Mouse (Mus musculus) embryonic stem cell, embryonic (primary cell): ENCODE data around the gene Wnt8b.

Source experiments
- CTCF ChIA-PET, 4 experiments: fragments of 300-600 bp in 2 of 4; fragments of 350-600 bp in 2 of 4; sonication (Branson Sonifier 250); formaldehyde crosslinking; loops; one replicate each; lab custom pipeline; 2022; ENCODE audit warnings: inconsistent platforms in 2 of 4; lab: Charles Lee
- POLR2A ChIA-PET, 4 experiments: fragments of 300-600 bp in 2 of 4; fragments of 350-600 bp in 2 of 4; sonication (Branson Sonifier 250); formaldehyde crosslinking; loops; one replicate each; lab custom pipeline; 2022; ENCODE audit warnings: antibody characterized with exemption in 4 of 4, inconsistent platforms in 1 of 4; lab: Charles Lee

Wnt8b gene

DNA sequence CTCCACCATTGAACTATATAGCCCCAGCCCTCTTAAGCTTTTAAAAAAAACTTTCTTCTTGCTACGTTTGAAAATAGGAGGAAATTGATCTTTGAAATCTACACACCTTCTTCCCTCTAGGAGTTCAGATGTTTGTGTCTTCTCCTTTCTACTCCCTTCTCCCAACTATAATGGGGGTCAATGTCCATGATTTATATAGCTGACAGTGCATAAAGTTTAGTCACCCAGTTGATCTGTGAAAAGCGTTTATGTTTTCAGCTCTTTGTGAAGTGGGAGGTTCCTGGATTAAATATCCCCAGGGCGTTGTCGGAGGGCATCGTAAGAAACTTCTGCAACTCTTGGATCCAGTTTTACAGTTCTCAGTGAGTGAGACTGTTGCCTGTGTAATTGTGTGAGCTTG, 7.0 kb downstream of the Wnt8b start:
- CTCF ChIA-PET: interaction anchor here (0.5 to 2.9 kb wide), 12 partner anchors 12 to 1152 kb away, joined by 3 to 11 read pairs (median 4); no protein-coding TSS in a partner anchor
- POLR2A ChIA-PET: interaction anchor here (0.6 to 1.3 kb wide), 8 partner anchors 11 to 1678 kb away, joined by 3 to 6 read pairs (median 3); partner anchors contain the start of gene Sec31b (in 1 of the 4)

GRCm38 (mm10) chr19:44501925-44502324, 8.7 kb downstream of the Wnt8b start:
- POLR2A ChIA-PET: interaction anchor here in 2 of 4 experiments (0.6 to 1.2 kb wide), 2 partner anchors 17 to 22 kb away, joined by 4 to 7 read pairs; no protein-coding TSS in a partner anchor
- CTCF ChIA-PET: interaction anchor here in 3 of 4 experiments (0.5 to 1.2 kb wide), 4 partner anchors 11 to 17 kb away, joined by 3 read pairs; no protein-coding TSS in a partner anchor

DNA sequence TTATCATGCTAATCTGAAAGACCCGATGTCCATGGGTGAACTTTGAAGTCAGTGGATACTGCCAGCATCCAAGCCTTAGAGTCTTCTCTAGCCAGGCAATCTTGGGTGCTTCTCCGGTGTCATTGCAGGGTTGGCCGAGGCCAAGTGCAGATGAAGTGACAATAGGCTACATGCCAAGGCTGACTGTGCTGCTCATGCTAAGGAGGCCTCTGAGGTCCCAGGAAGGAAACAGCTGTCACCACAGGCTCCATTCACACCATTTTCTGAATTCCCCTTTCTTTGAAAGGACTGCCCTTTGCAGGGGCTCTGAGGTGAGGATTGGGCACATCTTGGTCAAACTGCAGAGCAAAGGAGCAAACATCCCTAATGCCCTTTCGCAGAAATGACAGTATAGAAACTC, 9.5 kb downstream of the Wnt8b start:
- POLR2A ChIA-PET: no interaction called here

GRCm38 (mm10) chr19:44510534-44511175, 17.4 kb downstream of the Wnt8b start:
- ChIA-PET POLR2A (interaction anchor here in 2 of 4 experiments (0.6 to 1.7 kb wide), 13 partner anchors 8 to 1160 kb away, joined by 3 to 9 read pairs (median 3); partner anchors contain the start of gene Hif1an (in 1 of the 2)), CTCF (interaction anchor here in 3 of 4 experiments (0.6 to 2.4 kb wide), 9 partner anchors 8 to 521 kb away, joined by 3 to 9 read pairs (median 4); no protein-coding TSS in a partner anchor)

More for the DNA sequence above, 9.5 kb downstream of the Wnt8b start:
- CTCF ChIA-PET: no interaction called here

- POLR2A ChIA-PET: interaction anchor here in 3 of 4 experiments (0.6 to 1.7 kb wide), 13 partner anchors 7 to 817 kb away, joined by 3 to 9 read pairs (median 3); partner anchors contain the start of genes Hif1an (in 1 of the 3) and Kazald1 (in 1 of the 3)
- CTCF ChIA-PET: interaction anchor here (0.6 to 2.4 kb wide), 12 partner anchors 7 to 520 kb away, joined by 3 to 9 read pairs (median 4); no protein-coding TSS in a partner anchor
These were observed 18.4 kb downstream of the Wnt8b start for GRCm38 (mm10) chr19:44511451-44512231.

DNA sequence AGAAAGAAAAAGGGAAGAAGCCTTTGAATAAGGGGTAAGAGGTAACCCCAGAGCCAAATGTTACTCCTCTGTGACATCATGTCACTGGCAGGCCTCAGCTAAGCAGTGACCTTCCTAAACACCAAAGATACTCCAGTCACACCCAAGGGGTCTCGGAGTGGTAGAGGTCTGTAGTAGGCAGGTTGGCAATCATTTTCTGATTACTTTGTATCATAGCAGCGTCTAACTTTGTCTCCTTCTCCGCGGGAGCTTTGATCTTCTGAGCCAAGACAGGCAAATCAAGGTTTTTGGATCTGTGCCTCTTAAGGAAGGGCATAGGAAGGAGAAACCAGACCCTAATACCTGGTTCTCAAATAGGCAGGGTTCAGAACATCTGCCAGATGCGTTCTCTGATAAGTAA, 19.3 kb downstream of the Wnt8b start:
- ChIA-PET POLR2A (interaction anchor here in 3 of 4 experiments (0.6 to 1.4 kb wide), 5 partner anchors 12 to 325 kb away, joined by 3 to 5 read pairs (median 4); partner anchors contain the start of gene Ndufb8 (in 1 of the 3)), CTCF (interaction anchor here in 2 of 4 experiments (0.9 to 2.4 kb wide), 7 partner anchors 10 to 38 kb away, joined by 3 to 9 read pairs (median 3); no protein-coding TSS in a partner anchor)

DNA sequence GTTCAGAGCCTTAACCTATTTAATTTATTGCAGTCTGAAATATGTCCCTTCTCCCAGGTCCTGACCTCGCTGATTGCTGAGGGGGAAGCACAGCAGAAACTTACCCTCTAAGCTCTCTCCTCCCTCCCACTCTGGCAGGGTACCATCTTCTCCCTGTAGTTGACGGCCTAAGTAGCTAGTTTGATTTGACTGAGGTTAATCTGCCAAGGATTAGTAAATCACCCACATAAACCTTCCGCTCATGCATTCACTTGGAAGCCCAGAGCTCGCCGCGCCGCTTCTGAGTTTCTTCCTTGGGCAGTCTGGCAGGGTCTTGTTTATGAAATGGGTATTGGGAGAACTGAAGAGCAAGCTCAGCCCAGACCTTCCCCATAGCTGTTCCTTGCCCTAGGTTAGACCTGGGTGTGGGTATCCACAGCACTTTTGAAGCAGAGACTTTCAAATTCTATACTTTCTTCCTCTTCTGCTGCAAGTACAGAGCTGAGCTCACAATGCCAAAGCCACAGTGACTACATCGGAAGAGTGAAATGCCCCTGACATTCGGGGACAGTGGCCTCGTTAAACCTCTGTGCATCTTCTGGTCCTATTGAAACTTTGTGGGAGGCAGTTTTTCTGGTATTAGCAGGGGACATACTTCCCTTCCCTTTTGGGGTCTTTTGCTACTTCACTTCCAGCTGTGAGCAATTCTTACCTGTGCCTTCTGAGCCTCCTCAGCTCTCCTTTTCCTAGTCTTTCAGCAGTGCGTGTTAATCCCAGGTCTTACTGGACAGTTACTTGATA, 20.0 kb downstream of the Wnt8b start:
- CTCF ChIA-PET: interaction anchor here in 2 of 4 experiments (0.6 to 1.7 kb wide), 6 partner anchors 11 to 1116 kb away, joined by 3 to 6 read pairs (median 4); no protein-coding TSS in a partner anchor
- POLR2A ChIA-PET: interaction anchor here in 3 of 4 experiments (0.6 to 1.4 kb wide), 5 partner anchors 11 to 326 kb away, joined by 3 to 5 read pairs (median 4); partner anchors contain the start of gene Ndufb8 (in 1 of the 3)

- ChIA-PET CTCF (interaction anchor here in 3 of 4 experiments (0.6 to 1.4 kb wide), 5 partner anchors 30 to 1115 kb away, joined by 3 to 5 read pairs (median 4); no protein-coding TSS in a partner anchor), POLR2A (interaction anchor here in 2 of 4 experiments (1.0 to 1.4 kb wide), 3 partner anchors 27 to 264 kb away, joined by 3 to 4 read pairs (median 3); partner anchors contain the start of gene Ndufb8 (in 1 of the 2))
These were observed 20.7 kb downstream of the Wnt8b start for GRCm38 (mm10) chr19:44513921-44514482.

- ChIA-PET POLR2A (interaction anchor here in 3 of 4 experiments (0.6 to 1.1 kb wide), 4 partner anchors 28 to 1788 kb away, joined by 3 to 4 read pairs (median 4); partner anchors contain the start of gene Mrpl43 (in 1 of the 3)), CTCF (interaction anchor here in 2 of 4 experiments (0.6 to 1.4 kb wide), 3 partner anchors 30 to 857 kb away, joined by 3 to 4 read pairs (median 4); no protein-coding TSS in a partner anchor)
These were observed 21.5 kb downstream of the Wnt8b start for GRCm38 (mm10) chr19:44514521-44515451.

DNA sequence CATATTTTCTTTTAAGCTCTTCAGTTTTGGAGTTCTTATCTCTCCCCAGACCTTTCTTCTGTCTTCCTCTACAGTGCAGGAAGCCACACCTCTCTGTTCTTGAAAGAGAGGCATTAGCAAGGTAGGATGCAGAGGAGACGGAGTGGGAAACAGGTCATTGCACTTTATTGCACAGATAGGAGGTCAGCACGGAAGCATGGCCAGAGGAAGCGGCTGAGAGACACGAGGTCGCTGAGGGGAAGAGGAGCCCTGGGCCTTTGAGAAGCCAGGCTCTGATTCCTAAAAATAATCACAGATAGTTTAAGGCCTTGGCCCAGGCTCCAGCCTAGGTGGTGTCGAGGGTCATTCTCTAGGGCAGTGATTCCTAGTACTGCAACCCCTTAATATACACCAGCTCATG, 22.5 kb downstream of the Wnt8b start:
- POLR2A ChIA-PET: no interaction called here

GRCm38 (mm10) chr19:44517996-44518768, 24.9 kb downstream of the Wnt8b start:
- CTCF ChIA-PET: interaction anchor here (0.5 to 2.5 kb wide), 61 partner anchors 8 to 722 kb away, joined by 3 to 24 read pairs (median 4); partner anchors contain the start of genes Sec31b (in 3 of the 4), Hif1an (in 2 of the 4) and Sfxn3 (in 1 of the 4)

More for the DNA sequence above, 22.5 kb downstream of the Wnt8b start:
- CTCF ChIA-PET: no interaction called here

DNA sequence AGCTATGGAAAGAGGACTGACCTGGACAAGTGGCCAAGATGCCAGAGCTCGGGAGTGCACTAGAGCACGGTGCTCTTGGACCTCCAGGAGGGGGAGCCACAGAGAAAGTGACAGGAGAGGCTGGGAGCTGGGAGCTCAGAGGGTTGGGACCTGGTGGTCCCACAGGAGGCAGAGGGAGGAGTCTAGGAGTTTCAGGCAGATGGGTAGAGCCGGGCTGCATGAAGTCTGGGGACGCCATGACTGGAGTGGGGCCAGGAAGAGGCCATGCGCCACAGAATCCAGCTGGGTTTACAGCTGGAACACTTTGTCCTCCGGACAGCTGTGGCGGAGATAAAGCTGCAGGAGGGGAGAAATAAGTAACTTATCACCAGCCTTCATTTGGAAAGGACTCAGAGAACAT, 25.9 kb downstream of the Wnt8b start:
- POLR2A ChIA-PET: interaction anchor here (0.5 to 1.6 kb wide), 14 partner anchors 9 to 498 kb away, joined by 3 to 9 read pairs (median 4); partner anchors contain the start of genes Hif1an (in 2 of the 4) and Ndufb8 (in 1 of the 4)
- CTCF ChIA-PET: interaction anchor here (0.5 to 2.5 kb wide), 53 partner anchors 8 to 1613 kb away, joined by 3 to 24 read pairs (median 4); partner anchors contain the start of genes Hif1an (in 3 of the 4), Sec31b (in 3 of the 4), Elovl3 (in 1 of the 4) and Ndufb8 (in 1 of the 4)

More at GRCm38 (mm10) chr19:44517996-44518768, 24.9 kb downstream of the Wnt8b start:
- POLR2A ChIA-PET: interaction anchor here (0.6 to 1.6 kb wide), 14 partner anchors 8 to 110 kb away, joined by 3 to 9 read pairs (median 5); partner anchors contain the start of genes Hif1an (in 3 of the 4), Ndufb8 (in 1 of the 4) and Scd1 (in 1 of the 4)

DNA sequence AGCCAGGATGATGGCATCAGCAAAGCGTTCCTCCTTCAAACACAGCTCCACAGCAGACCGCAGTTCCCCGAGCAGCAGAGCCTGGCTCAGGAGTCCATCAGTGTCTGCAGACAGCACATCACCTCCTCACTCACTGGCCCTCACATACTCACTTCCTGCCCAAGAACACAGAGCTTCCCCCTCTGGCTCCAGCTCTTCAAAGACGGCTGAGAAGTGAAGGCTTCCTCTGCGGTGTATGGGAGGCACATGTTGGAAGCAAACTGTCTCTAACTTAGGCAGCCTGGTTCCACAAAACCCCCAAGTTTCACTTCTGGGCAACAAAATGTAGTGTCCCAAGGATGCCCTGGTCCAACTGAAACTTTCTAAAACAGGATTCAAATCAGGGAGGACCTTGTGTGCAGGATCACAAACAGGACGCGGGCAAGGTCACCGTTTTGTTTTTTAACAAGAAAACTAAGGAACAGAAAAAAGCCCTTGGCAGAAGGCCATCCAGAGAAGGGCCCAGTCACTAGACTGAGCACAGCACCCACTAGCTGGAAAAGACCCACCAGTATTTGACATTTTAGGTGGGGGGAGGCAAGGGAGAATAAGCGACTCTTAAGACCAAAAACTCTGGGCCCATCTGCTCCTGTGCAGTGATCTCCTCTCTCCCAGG, 32.4 kb downstream of the Wnt8b start:
- CTCF ChIA-PET: no interaction called here
- POLR2A ChIA-PET: interaction anchor here in 1 of 4 experiments (0.8 kb wide), 1 partner anchor 37 kb away, joined by 3 read pairs; the partner anchor contains the start of gene Hif1an

DNA sequence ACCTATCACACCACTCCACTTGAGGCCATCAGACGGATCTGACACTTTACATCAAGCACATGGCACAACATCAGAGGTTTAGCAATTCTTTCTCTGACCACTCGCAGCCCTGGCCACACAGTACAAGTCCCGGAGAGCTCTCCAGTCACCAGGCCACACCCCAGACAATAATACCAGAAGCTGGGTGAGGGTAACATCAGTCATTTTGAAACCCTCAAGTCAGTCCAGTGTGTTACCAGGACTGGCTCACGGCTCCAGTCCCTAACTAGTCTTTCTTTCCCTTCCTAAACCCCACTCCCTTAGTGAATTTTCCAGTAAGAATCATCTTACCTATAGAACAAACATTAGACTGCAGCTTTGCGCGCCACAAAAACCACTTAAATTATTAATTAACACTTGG, 36.7 kb downstream of the Wnt8b start:
- CTCF ChIA-PET: interaction anchor here in 2 of 4 experiments (1.0 to 1.4 kb wide), 3 partner anchors 11 to 54 kb away, joined by 3 to 4 read pairs (median 4); no protein-coding TSS in a partner anchor
- POLR2A ChIA-PET: interaction anchor here in 1 of 4 experiments (0.7 to 1.0 kb wide), 2 partner anchors 11 to 16 kb away, joined by 3 read pairs; partner anchors contain the start of gene Sec31b
